Mouse (Mus musculus): ENCODE measurements around the gene Cpsf6.

GRCm38 (mm10) chr10:117395801-117396200 lies 16.0 kb upstream of the Cpsf6 start:
- TF ChIP-seq CTCF (IDR thresholded peaks at IDR 0.05; ENCODE audit: control insufficient read depth, insufficient read depth, low read length) (no peak), POLR2A (IDR thresholded peaks at IDR 0.05; ENCODE audit: borderline replicate concordance, control insufficient read depth, low read depth, low read length) (no peak)
